Mouse (Mus musculus) hindbrain, embryonic 12.5 days (tissue): ENCODE results near the gene Ptpn11. TPM values are rescaled to one million over a fixed set of nuclear protein-coding genes. Genes with fewer than 3 reads are reported as not detected.
"Not testable (repeated sequence)": the region's sequence is repeated elsewhere in the genome, so short reads cannot be mapped to it uniquely, and the experiment has no call there.

ENCODE experiments used
- ATAC-seq: fragments of 200-750 bp; cut with Nextera tagmentation; 2 replicates; pipeline ENCODE4 v1.8.0; 2017; ENCODE audit warnings: moderate TSS enrichment; ENCODE audit not compliant: low FRiP score
- H3K27ac ChIP-seq: fragments of 300-500 bp; sonication (generic); 2 replicates; pipeline ENCODE4 v1.5.1; 2016; ENCODE audit warnings: mild to moderate bottlenecking
- H3K27me3 ChIP-seq: fragments of 300-500 bp; sonication (generic); 2 replicates; pipeline ENCODE4 v1.6.1; 2016; ENCODE audit warnings: mild to moderate bottlenecking
- H3K36me3 ChIP-seq: fragments of 300-500 bp; sonication (generic); 2 replicates; pipeline ENCODE4 v1.6.1; 2016; ENCODE audit warnings: mild to moderate bottlenecking
- H3K4me1 ChIP-seq: fragments of 300-500 bp; sonication (generic); 2 replicates; pipeline ENCODE4 v1.6.1; 2016
- H3K4me2 ChIP-seq: fragments of 300-500 bp; sonication (generic); replicated peaks from 2 replicates; pipeline ENCODE4 v1.6.1; 2016; ENCODE audit warnings: mild to moderate bottlenecking
- H3K4me3 ChIP-seq: fragments of 300-500 bp; sonication (generic); 2 replicates; pipeline ENCODE4 v1.5.1; 2016; ENCODE audit warnings: mild to moderate bottlenecking
- H3K9ac ChIP-seq: fragments of 300-500 bp; sonication (generic); 2 replicates; pipeline ENCODE4 v1.6.1; 2016; ENCODE audit warnings: mild to moderate bottlenecking, moderate library complexity
- H3K9me3 ChIP-seq: fragments of 300-500 bp; sonication (generic); replicated peaks from 2 replicates; pipeline ENCODE4 v1.6.1; 2016; ENCODE audit warnings: mild to moderate bottlenecking
- WGBS: fragments of 180-500 bp; shearing (Covaris S2); methylation state at CpG from one replicate; pipeline ENCODE4 v1.1.7; 2016; 5-methylcytosine and 5-hydroxymethylcytosine counted together
- polyA plus RNA-seq: library from polyadenylated mRNA; unstranded; fragments of >200 nt; fragmentation: Nextera tagmentation; extraction: Ambion mirVana; gene quantifications from 2 replicates; pipeline ENCODE4 v1.2.1, GENCODE M21; 2016

The Ptpn11 gene
- polyA plus RNA-seq, 1 experiment from 2014 or later: 22.7 TPM

- H3K4me1 ChIP-seq: peaks cover 15% of the 10 kb centered on the region
- H3K9me3 ChIP-seq, ATAC-seq, H3K27me3 ChIP-seq, H3K4me2 ChIP-seq, H3K9ac ChIP-seq, H3K27ac ChIP-seq, H3K4me3 ChIP-seq, H3K36me3 ChIP-seq: not testable (repeated sequence)
- WGBS: 96% methylated on average over 4 of the region's 4 CpGs
These were observed 32.8 kb upstream of the Ptpn11 start for GRCm38 (mm10) chr5:121224020-121224419.

GRCm38 (mm10) chr5:121221328-121221850 is 30.2 kb upstream of the Ptpn11 start:
- peak overlapping the region; percentile 79 for H3K4me2 ChIP-seq
- no peaks in the 10 kb centered on the region for H3K36me3 ChIP-seq
- no peaks in the 10 kb centered on the region for H3K9me3 ChIP-seq
- H3K9ac ChIP-seq: peak overlapping the region; percentile 95
- peaks cover 15% of the 10 kb centered on the region for H3K4me1 ChIP-seq
- H3K27ac ChIP-seq: peak overlapping the region; percentile 93
- H3K27me3 ChIP-seq: no peaks in the 10 kb centered on the region
- 16% methylated on average over 23 of the region's 23 CpGs for WGBS
- 0 out of 2 replicates have a peak, but pooled peaks have one; percentile 8 for ATAC-seq
- peak overlapping the region; percentile 93 for H3K4me3 ChIP-seq

- Histone ChIP-seq H3K9me3 (no peaks in the 10 kb centered on the region), H3K27ac (peak overlapping the region; percentile 93), H3K36me3 (no peaks in the 10 kb centered on the region), H3K4me2 (peak overlapping the region; percentile 79), H3K4me1 (peaks cover 14% of the 10 kb centered on the region), H3K9ac (peak overlapping the region; percentile 95), H3K4me3 (peak overlapping the region; percentile 93), H3K27me3 (no peaks in the 10 kb centered on the region)
- under 1% methylated on average over 25 of the region's 38 CpGs for WGBS
- peak; percentile 65 for ATAC-seq
These were observed 29.6 kb upstream of the Ptpn11 start for GRCm38 (mm10) chr5:121220732-121221301.

GRCm38 (mm10) chr5:121219980-121220731 is 29.0 kb upstream of the Ptpn11 start, which contains the start of gene Hectd4:
Gene Hectd4, plus strand, starts transcription at chr5:121220219.
- no peaks in the 10 kb centered on the region for H3K27me3 ChIP-seq
- H3K4me1 ChIP-seq: peaks cover 14% of the 10 kb centered on the region
- H3K4me3 ChIP-seq: peak within 1 kb of the TSS; percentile 93
- H3K9ac ChIP-seq: peak within 1 kb of the TSS; percentile 95
- peak within 1 kb of the TSS; percentile 93 for H3K27ac ChIP-seq
- no peaks in the 10 kb centered on the region for H3K36me3 ChIP-seq
- under 1% methylated on average over 35 of the region's 90 CpGs for WGBS
- peak within 1 kb of the TSS; percentile 79 for H3K4me2 ChIP-seq
- peak; percentile 91 for ATAC-seq
- no peaks in the 10 kb centered on the region for H3K9me3 ChIP-seq

GRCm38 (mm10) chr5:121219190-121219589 is 28.0 kb upstream of the Ptpn11 start:
- ATAC-seq: no peak
- H3K27ac ChIP-seq: no peak overlapping the region
- H3K27me3 ChIP-seq: no peaks in the 10 kb centered on the region
- WGBS: 84% methylated on average over 1 of the region's 1 CpGs
- H3K9me3 ChIP-seq: no peaks in the 10 kb centered on the region
- no peak overlapping the region for H3K9ac ChIP-seq
- peaks cover 14% of the 10 kb centered on the region for H3K4me1 ChIP-seq
- no peak overlapping the region for H3K4me2 ChIP-seq
- H3K4me3 ChIP-seq: no peak overlapping the region
- no peaks in the 10 kb centered on the region for H3K36me3 ChIP-seq

- peaks cover 9% of the 10 kb centered on the region for H3K36me3 ChIP-seq
- H3K27me3 ChIP-seq: no peaks in the 10 kb centered on the region
- H3K9me3 ChIP-seq: no peaks in the 10 kb centered on the region
- no peak overlapping the region for H3K4me3 ChIP-seq
- peaks cover 11% of the 10 kb centered on the region for H3K4me1 ChIP-seq
- H3K27ac ChIP-seq: no peak overlapping the region
- ATAC-seq: no peak
- no peak overlapping the region for H3K9ac ChIP-seq
- no peak overlapping the region for H3K4me2 ChIP-seq
- 87% methylated on average over 2 of the region's 2 CpGs for WGBS
These were observed 26.1 kb upstream of the Ptpn11 start for GRCm38 (mm10) chr5:121217313-121217634.

GRCm38 (mm10) chr5:121216584-121217312 is 25.6 kb upstream of the Ptpn11 start:
- not testable (repeated sequence) for H3K27ac ChIP-seq, H3K9me3 ChIP-seq, H3K27me3 ChIP-seq, H3K9ac ChIP-seq, H3K4me1 ChIP-seq, ATAC-seq, H3K4me2 ChIP-seq, H3K4me3 ChIP-seq
- peaks cover 14% of the 10 kb centered on the region for H3K36me3 ChIP-seq
- 86% methylated on average over 8 of the region's 9 CpGs for WGBS

- Histone ChIP-seq H3K27ac (no peak overlapping the region), H3K36me3 (peaks cover 21% of the 10 kb centered on the region), H3K27me3 (no peaks in the 10 kb centered on the region), H3K4me2 (no peak overlapping the region), H3K9ac (no peak overlapping the region), H3K9me3 (no peaks in the 10 kb centered on the region), H3K4me1 (no peaks in the 10 kb centered on the region), H3K4me3 (no peak overlapping the region)
- WGBS: 79% methylated on average over 12 of the region's 12 CpGs
- no peak for ATAC-seq
These were observed 24.9 kb upstream of the Ptpn11 start for GRCm38 (mm10) chr5:121216126-121216446.

GRCm38 (mm10) chr5:121215380-121216125 is 24.4 kb upstream of the Ptpn11 start:
- H3K9ac ChIP-seq: no peak overlapping the region
- peaks cover 26% of the 10 kb centered on the region for H3K36me3 ChIP-seq
- no peak overlapping the region for H3K4me2 ChIP-seq
- no peaks in the 10 kb centered on the region for H3K9me3 ChIP-seq
- H3K27ac ChIP-seq: no peak overlapping the region
- no peaks in the 10 kb centered on the region for H3K27me3 ChIP-seq
- no peak overlapping the region for H3K4me3 ChIP-seq
- no peaks in the 10 kb centered on the region for H3K4me1 ChIP-seq
- WGBS: 47% methylated on average over 13 of the region's 13 CpGs
- no peak for ATAC-seq

GRCm38 (mm10) chr5:121214707-121215106 is 23.5 kb upstream of the Ptpn11 start:
- peaks cover 34% of the 10 kb centered on the region for H3K36me3 ChIP-seq
- H3K9me3 ChIP-seq: no peaks in the 10 kb centered on the region
- H3K27me3 ChIP-seq: no peaks in the 10 kb centered on the region
- H3K4me1 ChIP-seq: no peaks in the 10 kb centered on the region
- H3K4me2 ChIP-seq: no peak overlapping the region
- no peak for ATAC-seq
- H3K27ac ChIP-seq: no peak overlapping the region
- WGBS: 60% methylated on average over 7 of the region's 7 CpGs
- no peak overlapping the region for H3K9ac ChIP-seq
- no peak overlapping the region for H3K4me3 ChIP-seq

- no peaks in the 10 kb centered on the region for H3K27me3 ChIP-seq
- H3K27ac ChIP-seq: no peak overlapping the region
- no peak for ATAC-seq
- H3K9ac ChIP-seq: no peak overlapping the region
- WGBS: 89% methylated on average over 6 of the region's 6 CpGs
- no peak overlapping the region for H3K4me2 ChIP-seq
- no peaks in the 10 kb centered on the region for H3K9me3 ChIP-seq
- H3K4me3 ChIP-seq: no peak overlapping the region
- peaks cover 60% of the 10 kb centered on the region for H3K36me3 ChIP-seq
- peaks cover 10% of the 10 kb centered on the region; the same call in 1 of the 2 replicates for H3K4me1 ChIP-seq
These were observed 20.9 kb upstream of the Ptpn11 start for GRCm38 (mm10) chr5:121212108-121212507.

GRCm38 (mm10) chr5:121210601-121210924 is 19.4 kb upstream of the Ptpn11 start:
- no peak for ATAC-seq

More at GRCm38 (mm10) chr5:121210601-121210924, 19.4 kb upstream of the Ptpn11 start:
- H3K36me3 ChIP-seq: peaks cover 76% of the 10 kb centered on the region
- no peak overlapping the region for H3K9ac ChIP-seq
- 91% methylated on average over 1 of the region's 1 CpGs for WGBS
- no peak overlapping the region for H3K4me3 ChIP-seq
- H3K4me1 ChIP-seq: peaks cover 24% of the 10 kb centered on the region
- H3K27ac ChIP-seq: no peak overlapping the region
- no peak overlapping the region for H3K4me2 ChIP-seq
- no peaks in the 10 kb centered on the region for H3K27me3 ChIP-seq
- no peaks in the 10 kb centered on the region for H3K9me3 ChIP-seq
